In genomic region chr13:92671727-92672126, GRCm38 (mm10) we compare ENCODE assay signal across 14 mouse cellular contexts.
"Had no signal": no experiment of that assay in that cellular context is flagged by ENCODE, and none has a peak within 500 bp of the region (broad histone marks: within the 10 kb centered on the region; RNA-seq: fewer than 3 reads in every experiment).

No protein-coding gene starts in this region.

- DNase-seq: kidney, adult 11 months; kidney, adult 9 months; kidney, postnatal 4 days; liver; lung, adult 18-20 months; midbrain, embryonic 14.5 days; retina, postnatal 1 day; right cerebral cortex, postnatal 4 days; spleen, adult 18-20 months; thymus, adult 18-20 months had no signal

- H3K27ac ChIP-seq: kidney, postnatal 0 days; limb, embryonic 12.5 days; liver, embryonic 14.5 days; neural tube, embryonic 13.5 days had no signal

- H3K36me3 ChIP-seq: limb, embryonic 12.5 days; neural tube, embryonic 13.5 days had no signal

- H3K4me3 ChIP-seq: limb, embryonic 12.5 days; neural tube, embryonic 13.5 days had no signal

- H3K27me3 ChIP-seq: limb, embryonic 12.5 days; neural tube, embryonic 13.5 days had no signal
